Mouse (Mus musculus) olfactory bulb, adult 2 months (tissue): ENCODE measurements at regions not wholly inside any gene's neighbourhood (a gene's known extent, or its start where the extent isn't known, plus 50 kb on each side); places are given as distances from the start of the nearest gene placed in this dataset.

Source experiments
- H3K27ac ChIP-seq: fragments of 200-500 bp; 2 replicates; pipeline ENCODE4 v1.5.1; 2012; ENCODE audit warnings: low read depth, low read length; ENCODE audit not compliant: insufficient read depth
- H3K4me1 ChIP-seq: fragments of 200-500 bp; 2 replicates; pipeline ENCODE4 v1.6.1; 2012; ENCODE audit warnings: low read length; ENCODE audit not compliant: control insufficient read depth, insufficient read depth
- H3K4me3 ChIP-seq: fragments of 200-500 bp; 2 replicates; pipeline ENCODE4 v1.5.1; 2012; ENCODE audit warnings: mild to moderate bottlenecking, low read depth, low read length, moderate library complexity; ENCODE audit not compliant: insufficient read depth
- CTCF ChIP-seq: fragments of 200-500 bp; IDR thresholded peaks from 2 replicates; pipeline ENCODE4 v1.5.1; 2012; ENCODE audit warnings: low read depth, mild to moderate bottlenecking, low read length, moderate library complexity; ENCODE audit not compliant: insufficient read depth
- POLR2A ChIP-seq: fragments of 200-500 bp; IDR thresholded peaks from 2 replicates; pipeline ENCODE4 v1.6.1; 2012; ENCODE audit warnings: mild to moderate bottlenecking, low read depth, low read length, moderate library complexity; ENCODE audit not compliant: insufficient read depth
- WGBS: fragments of 180-500 bp; shearing (Covaris S2); methylation state at CpG from one replicate; pipeline ENCODE4 v1.1.7; 2018; 5-methylcytosine and 5-hydroxymethylcytosine counted together

DNA sequence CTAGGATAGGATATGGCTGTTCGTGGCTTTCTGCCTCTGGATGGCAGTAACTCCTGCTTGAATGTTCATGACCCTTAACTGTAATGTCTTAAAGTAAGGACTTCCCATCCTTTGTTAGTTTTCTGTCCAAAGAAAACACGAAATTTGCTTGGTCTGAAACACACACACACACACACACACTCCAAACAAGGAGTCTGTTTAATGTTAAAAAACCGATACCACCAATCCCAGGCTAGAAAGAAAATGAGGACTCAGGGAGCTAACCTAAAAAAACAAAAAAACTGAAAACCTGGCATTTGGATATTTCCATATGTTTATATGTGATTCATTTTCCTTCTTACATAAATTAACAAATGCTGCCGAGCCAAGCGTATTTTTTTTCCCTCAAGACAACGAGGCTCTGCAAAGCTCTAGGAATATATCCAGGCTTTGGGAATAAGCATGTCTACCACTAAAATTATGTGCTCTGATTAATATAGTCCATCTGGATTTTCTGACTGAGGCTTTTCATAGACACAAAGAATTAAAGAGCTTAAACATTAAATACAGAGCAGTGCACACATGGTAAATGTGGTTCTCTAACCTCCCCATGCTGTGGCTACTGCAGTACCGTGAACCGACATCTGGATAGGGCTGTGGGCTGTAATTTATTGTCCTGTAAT lies 372.0 kb upstream of the Nr5a2 start:
- Histone ChIP-seq H3K27ac (no peak overlapping the region), H3K4me1 (no peaks in the 10 kb centered on the region), H3K4me3 (no peak overlapping the region)
- no peak for TF ChIP-seq CTCF
- TF ChIP-seq POLR2A, result no peak
- 27% methylated on average over 8 of the region's 8 CpGs for WGBS

DNA sequence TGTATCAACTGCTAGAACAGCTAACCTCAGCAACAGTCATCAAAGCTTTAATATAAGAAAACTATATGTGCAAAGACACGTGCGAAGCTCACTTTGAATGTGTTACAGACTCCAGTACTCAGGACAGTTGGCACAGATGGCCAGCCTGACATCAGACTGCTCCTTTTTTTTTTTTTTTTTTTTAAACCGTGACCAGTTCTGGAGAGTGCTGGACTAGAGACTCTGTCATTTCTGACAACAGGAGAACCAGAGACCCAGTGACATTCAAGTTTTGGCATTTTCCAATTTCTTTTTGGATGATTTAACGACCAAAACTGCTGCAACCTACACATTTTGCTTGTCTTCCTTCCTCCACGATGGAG lies 371.5 kb upstream of the Nr5a2 start:
- no peak for TF ChIP-seq POLR2A
- no peak for TF ChIP-seq CTCF
- no peaks in the 10 kb centered on the region for H3K4me1 ChIP-seq
- 28% methylated on average over 5 of the region's 5 CpGs for WGBS
- H3K27ac ChIP-seq, result no peak overlapping the region
- no peak overlapping the region for H3K4me3 ChIP-seq

DNA sequence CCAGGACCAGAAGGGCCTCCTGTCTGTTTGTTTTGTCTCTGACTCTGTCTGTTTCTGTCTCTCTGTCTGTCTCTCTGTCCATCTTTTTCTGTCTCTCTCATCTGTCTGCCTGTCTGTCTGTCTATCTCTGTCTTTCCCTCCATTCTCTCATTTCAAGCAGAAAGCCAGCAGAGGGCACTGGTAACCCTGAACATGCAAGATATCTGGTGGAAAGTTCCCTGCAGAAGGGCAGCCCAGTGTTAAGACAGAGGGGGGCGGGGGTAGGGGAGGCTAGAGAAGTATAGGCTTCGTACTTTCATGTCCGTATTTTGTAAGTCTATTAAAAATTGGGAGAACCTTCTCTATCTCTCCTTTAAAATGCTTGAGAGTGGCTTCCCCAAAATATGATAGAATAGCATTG lies 370.4 kb upstream of the Nr5a2 start:
- Histone ChIP-seq H3K4me3 (no peak overlapping the region), H3K27ac (no peak overlapping the region), H3K4me1 (no peaks in the 10 kb centered on the region)
- WGBS, result 34% methylated on average over 3 of the region's 3 CpGs
- TF ChIP-seq POLR2A, result no peak
- no peak for TF ChIP-seq CTCF

DNA sequence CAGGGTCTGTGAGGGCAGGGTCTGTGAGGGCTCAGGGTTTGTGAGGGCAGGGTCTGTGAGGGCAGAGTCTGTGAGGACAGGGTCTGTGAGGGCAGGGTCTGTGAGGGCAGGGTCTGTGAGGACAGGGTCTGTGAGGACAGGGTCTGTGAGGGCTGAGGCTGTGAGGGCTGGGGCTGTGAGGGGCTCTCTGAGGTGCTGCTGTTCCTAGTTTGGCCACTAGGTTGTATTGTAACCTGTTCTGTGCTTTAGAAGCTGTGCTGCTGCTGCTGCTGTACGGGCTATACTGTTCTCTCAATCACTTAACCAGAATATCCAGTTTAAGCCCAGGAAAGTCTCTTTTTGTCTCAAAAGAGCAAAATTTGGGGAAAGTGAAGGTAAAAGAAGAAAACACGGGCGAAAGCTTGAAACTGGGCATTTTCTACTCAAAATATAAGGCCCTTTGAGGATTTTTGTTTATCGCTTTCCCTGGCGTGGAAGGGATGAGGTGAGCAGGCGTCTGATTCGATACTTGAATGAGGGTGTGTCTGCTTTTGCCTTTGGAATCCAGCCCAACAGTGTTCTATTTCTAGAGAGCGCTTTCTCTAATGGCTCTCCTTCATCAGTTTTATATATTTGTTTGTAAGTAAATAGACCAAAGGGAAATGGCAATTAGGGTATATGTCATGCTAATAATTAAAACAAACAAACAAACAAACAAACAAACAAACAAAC lies 363.8 kb upstream of the Nr5a2 start:
- 27% methylated on average over 8 of the region's 8 CpGs for WGBS
- H3K4me1 ChIP-seq, result no peaks in the 10 kb centered on the region
- H3K27ac ChIP-seq, result no peak overlapping the region
- no peak overlapping the region for H3K4me3 ChIP-seq
- no peak for TF ChIP-seq POLR2A
- TF ChIP-seq CTCF, result peak; percentile 40; the same call in 1 of the 2 replicates

DNA sequence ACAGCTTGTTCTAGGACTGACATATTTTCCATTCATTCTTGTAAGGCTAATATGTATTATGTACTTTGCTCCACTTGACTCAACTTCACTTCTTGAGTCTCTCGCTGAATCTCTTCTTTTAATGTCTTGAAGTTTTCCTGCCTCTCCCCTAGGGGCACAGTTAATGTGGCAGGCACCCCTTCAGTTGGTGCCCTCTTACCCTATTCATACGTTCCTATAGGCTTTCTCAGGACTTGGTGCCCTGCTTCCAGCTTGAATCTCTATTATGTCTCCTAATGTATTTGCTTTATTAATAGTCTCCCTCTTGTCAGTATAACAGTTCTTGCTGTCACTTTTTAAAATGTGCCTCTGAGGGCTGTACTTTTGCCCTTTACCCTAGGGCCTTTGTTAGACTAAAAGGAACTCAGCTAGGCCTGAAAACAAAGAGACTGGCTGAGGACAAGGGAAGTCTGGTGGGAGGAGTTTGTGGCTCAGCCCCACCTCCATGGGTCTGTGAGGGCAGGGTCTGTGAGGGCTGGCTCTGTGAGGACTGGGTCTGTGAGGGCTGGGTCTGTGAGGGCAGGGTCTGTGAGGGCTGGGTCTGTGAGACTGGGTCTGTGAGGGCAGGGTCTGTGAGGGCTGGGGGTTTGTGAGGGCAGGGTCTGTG lies 362.9 kb upstream of the Nr5a2 start:
- TF ChIP-seq CTCF (no peak), POLR2A (no peak)
- no peaks in the 10 kb centered on the region for H3K4me1 ChIP-seq
- H3K4me3 ChIP-seq, result no peak overlapping the region
- WGBS, result 79% methylated on average over 2 of the region's 2 CpGs
- no peak overlapping the region for H3K27ac ChIP-seq

DNA sequence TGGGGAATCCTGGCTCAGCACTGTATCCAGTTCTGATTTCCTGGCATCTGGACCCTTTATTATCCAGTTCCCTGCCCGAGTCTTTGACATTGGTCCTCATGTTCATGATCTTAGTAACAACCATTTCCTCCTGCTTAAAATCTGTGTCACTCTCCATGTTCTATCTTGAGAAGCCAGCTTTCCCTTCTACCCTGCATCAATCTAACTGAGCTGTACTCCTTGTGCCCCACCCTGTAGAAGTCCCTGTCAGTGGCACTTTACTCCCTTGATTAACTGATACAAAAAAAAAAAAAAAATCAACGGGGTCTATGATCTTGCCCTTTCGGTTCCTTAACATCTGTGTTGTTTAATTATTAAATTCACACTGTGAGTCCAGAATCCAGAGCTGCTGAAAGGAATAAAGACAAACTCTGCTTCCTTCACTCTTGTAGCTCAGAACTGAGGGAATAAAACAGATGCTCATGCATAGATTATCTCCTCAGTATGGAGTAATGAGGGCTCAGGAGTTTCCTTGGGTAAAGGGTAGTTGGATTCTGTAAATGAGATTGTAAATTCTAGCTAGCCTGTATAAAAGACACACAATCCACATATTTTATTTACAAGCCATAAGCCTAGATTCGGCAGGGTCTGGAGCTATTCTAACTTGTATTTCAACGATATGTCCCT lies 342.6 kb upstream of the Nr5a2 start:
- 79% methylated on average over 5 of the region's 5 CpGs for WGBS
- no peak overlapping the region for H3K27ac ChIP-seq

DNA sequence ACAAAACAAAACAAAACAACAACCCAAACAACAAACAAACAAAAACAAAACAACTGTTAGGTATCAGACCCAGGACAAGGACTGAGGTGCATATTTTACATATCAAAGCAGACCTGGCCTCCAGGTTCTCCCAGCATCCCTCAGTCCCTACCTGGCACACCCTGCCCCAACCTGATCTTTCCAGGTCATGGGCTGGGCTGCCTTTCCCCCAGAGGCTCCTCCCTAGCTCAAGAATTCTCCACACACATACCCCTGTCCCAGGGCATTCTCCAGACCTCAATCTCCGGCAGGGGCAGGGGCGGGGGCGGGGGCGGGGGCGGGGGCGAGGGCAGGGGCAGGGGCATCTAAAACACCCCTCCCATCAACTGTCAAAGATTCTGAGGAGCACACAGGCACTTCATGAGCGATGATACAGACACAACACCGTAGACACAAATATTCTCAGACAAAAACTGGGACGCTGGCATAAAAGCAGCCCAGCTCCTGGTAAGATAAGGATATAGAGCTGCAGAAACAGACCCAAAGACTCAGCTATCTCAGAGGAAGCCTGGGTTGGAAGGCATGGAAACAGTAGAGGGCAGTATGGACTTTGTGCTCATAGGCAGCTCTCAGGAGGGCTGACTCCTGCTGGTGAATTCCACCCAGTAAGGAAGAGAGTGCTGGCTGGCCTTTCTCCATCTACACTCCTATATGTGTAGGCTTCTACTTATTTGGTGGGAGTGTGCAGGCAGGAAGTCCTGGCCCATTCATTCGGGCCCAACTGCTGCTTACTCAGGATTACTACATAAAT lies 337.7 kb upstream of the Nr5a2 start:
- Histone ChIP-seq H3K4me1 (no peaks in the 10 kb centered on the region), H3K27ac (no peak overlapping the region), H3K4me3 (no peak overlapping the region)
- TF ChIP-seq POLR2A (no peak), CTCF (no peak)
- 60% methylated on average over 10 of the region's 10 CpGs for WGBS

More for the DNA sequence above, 342.6 kb upstream of the Nr5a2 start:
- TF ChIP-seq POLR2A (no peak), CTCF (no peak)
- Histone ChIP-seq H3K4me3 (no peak overlapping the region), H3K4me1 (no peaks in the 10 kb centered on the region)

DNA sequence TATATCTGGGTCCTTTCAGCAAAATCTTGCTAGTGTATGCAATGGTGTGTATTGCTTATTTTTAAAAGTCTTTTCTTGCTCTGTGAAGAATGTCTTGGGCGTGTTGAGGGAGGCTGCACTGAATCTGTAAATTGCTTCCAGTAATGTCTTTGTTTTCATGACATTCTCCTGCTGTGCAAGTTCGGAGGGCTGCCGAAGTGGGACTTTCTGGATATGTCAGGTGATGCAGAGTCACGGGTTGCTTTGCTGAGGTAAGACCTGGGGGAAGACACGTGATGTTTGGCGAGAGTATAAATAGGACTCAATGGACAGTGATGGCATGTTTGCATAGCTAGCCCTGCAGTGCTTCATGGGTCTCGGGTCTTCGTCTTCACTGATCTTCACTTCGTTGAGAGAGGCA lies 329.2 kb upstream of the Nr5a2 start:
- WGBS, result 66% methylated on average over 9 of the region's 9 CpGs

DNA sequence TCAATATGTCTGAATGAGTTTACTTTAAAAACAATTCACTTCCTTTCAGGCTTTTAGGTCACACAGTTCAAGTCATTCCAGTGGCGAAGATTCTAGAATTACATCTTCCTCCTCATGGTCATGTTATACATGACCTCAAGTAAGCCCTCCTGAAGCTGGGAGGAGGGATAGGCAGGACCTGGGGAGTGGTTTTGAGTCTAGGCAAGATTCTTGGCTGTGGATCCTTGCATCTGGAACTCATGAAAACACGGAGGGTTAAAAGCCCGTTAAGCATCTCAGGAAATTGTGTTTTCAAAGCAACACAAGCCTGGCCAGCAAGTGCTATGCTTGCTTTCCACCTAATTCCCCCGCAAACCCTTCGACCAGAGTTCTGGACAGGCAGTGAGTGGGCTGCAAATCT lies 323.0 kb upstream of the Nr5a2 start:
- TF ChIP-seq CTCF (no peak), POLR2A (no peak)
- Histone ChIP-seq H3K4me1 (no peaks in the 10 kb centered on the region), H3K4me3 (no peak overlapping the region), H3K27ac (no peak overlapping the region)
- 69% methylated on average over 5 of the region's 5 CpGs for WGBS

More for the DNA sequence above, 329.2 kb upstream of the Nr5a2 start:
- H3K4me1 ChIP-seq, result no peaks in the 10 kb centered on the region
- H3K4me3 ChIP-seq, result no peak overlapping the region
- no peak overlapping the region for H3K27ac ChIP-seq
- no peak for TF ChIP-seq POLR2A
- TF ChIP-seq CTCF, result no peak
